ENCODE assay signal across 7 mouse cellular contexts in the genomic region with DNA sequence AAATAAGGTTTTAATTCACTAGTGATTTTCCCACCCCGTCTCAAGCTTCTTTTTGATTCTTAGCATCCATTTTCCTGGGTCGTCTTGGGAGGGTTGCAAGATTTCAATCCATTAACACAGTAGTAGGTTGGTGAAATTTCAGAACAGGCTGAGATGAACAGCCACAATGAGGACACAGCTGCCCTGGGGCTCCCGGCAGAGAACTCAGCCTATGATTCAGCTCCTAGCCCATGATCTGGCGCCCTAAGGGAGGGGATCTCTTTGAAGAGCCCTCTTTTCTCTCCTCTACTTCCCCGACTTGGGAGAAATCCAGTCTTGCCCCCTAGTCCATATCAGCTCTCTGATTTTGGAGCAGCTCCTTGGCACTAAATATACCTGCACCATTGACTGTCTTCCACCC. TPM values are rescaled to one million over a fixed set of nuclear protein-coding genes. Genes with fewer than 3 reads are reported as not detected.
A peak's percentile ranks its signal among the peaks of the same experiment; 100 is the strongest.
DNase-seq lines count a peak whose midpoint lies in the region; ATAC-seq and TF ChIP-seq lines count a peak whose summit lies in the region.

No protein-coding gene starts in this region.

- H3K79me3 ChIP-seq in C2C12 (ENCODE audit: low read depth), result no peaks in the 10 kb centered on the region

- no peaks in the 10 kb centered on the region for H3K9me3 ChIP-seq in forebrain, postnatal 0 days (ENCODE audit: low read length)
- H3K9me3 ChIP-seq in midbrain, embryonic 11.5 days (ENCODE audit: control insufficient read depth, low read length), result no peaks in the 10 kb centered on the region

- H3K36me3 ChIP-seq in C2C12 (ENCODE audit: control insufficient read depth, insufficient read depth), result no peaks in the 10 kb centered on the region
- no peaks in the 10 kb centered on the region for H3K36me3 ChIP-seq in forebrain, postnatal 0 days (ENCODE audit: insufficient read depth)
- H3K36me3 ChIP-seq in midbrain, embryonic 11.5 days (ENCODE audit: control insufficient read depth, insufficient read depth, low read length), result no peaks in the 10 kb centered on the region

- TF ChIP-seq CTCF in C2C12 (IDR thresholded peaks at IDR 0.05; ENCODE audit: control insufficient read depth, insufficient read depth, insufficient read length), result no peak
- TF ChIP-seq CTCF in forebrain, postnatal 0 days (IDR thresholded peaks at IDR 0.05; ENCODE audit: low read depth), result no peak

- H3K4me2 ChIP-seq in forebrain, postnatal 0 days (ENCODE audit: low read depth), result peak overlapping the region; percentile 47
- H3K4me2 ChIP-seq in midbrain, embryonic 11.5 days, result peak overlapping the region; percentile 49

- H3K27ac ChIP-seq in forebrain, postnatal 0 days (ENCODE audit: low read depth, low read length), result no peak overlapping the region
- no peak overlapping the region for H3K27ac ChIP-seq in midbrain, embryonic 11.5 days (ENCODE audit: low read depth, low read length)

- 18% methylated on average over 5 of the region's 5 CpGs for WGBS in forebrain, postnatal 0 days
- WGBS in midbrain, embryonic 11.5 days, result 16% methylated on average over 5 of the region's 5 CpGs

- H3K4me3 ChIP-seq in C2C12 (ENCODE audit: insufficient read depth, poor library complexity, severe bottlenecking), result no peak overlapping the region
- H3K4me3 ChIP-seq in forebrain, postnatal 0 days (ENCODE audit: low read depth, low read length), result peak overlapping the region; percentile 23
- peak overlapping the region; percentile 24 for H3K4me3 ChIP-seq in midbrain, embryonic 11.5 days (ENCODE audit: low read depth, low read length)

- no peaks in the 10 kb centered on the region for H3K4me1 ChIP-seq in forebrain, postnatal 0 days (ENCODE audit: insufficient read depth)
- H3K4me1 ChIP-seq in midbrain, embryonic 11.5 days (ENCODE audit: control insufficient read depth, insufficient read depth, low read length), result peaks cover 27% of the 10 kb centered on the region

- ATAC-seq in forebrain, postnatal 0 days, result 0 out of 2 replicates have a peak, but pooled peaks have one; percentile 11
- ATAC-seq in midbrain, embryonic 11.5 days (ENCODE audit: low FRiP score), result peak; percentile 34; the same call in 1 of the 2 replicates

- H3K27me3 ChIP-seq in C2C12 (ENCODE audit: control insufficient read depth, insufficient read depth, insufficient read length), result no peaks in the 10 kb centered on the region
- H3K27me3 ChIP-seq in forebrain, postnatal 0 days (ENCODE audit: insufficient read depth, low read length), result no peaks in the 10 kb centered on the region; the same call in 1 of the 2 replicates
- H3K27me3 ChIP-seq in midbrain, embryonic 11.5 days (ENCODE audit: control insufficient read depth, insufficient read depth, low read length), result no peaks in the 10 kb centered on the region

- H3K9ac ChIP-seq in forebrain, postnatal 0 days, result no peak overlapping the region
- H3K9ac ChIP-seq in midbrain, embryonic 11.5 days (ENCODE audit: low read length), result peak overlapping the region; percentile 21

- H3ac ChIP-seq in C2C12 (ENCODE audit: control insufficient read depth, insufficient read length, low read depth), result peak overlapping the region; percentile 18

- no peaks in the 10 kb centered on the region for H3K79me2 ChIP-seq in C2C12 (ENCODE audit: control insufficient read depth, insufficient read depth)

- DNase-seq in 3T3-L1 (ENCODE audit: low read depth, low spot score), result peak; percentile 48
- DNase-seq in forebrain, postnatal 0 days, result no peak
- DNase-seq in midbrain, embryonic 11.5 days (ENCODE audit: low spot score, missing footprints), result peak; percentile 92
- no peak for DNase-seq in thymus, postnatal 4 days
- DNase-seq in spleen, adult 12 weeks (ENCODE audit: low spot score), result no peak
- no peak for DNase-seq in kidney, postnatal 14 days

TF ChIP-seq in C2C12, 6 proteins besides CTCF, POLR2A, EP300 and RAD21:
- no peak for TF ChIP-seq CEBPB (IDR thresholded peaks at IDR 0.05; ENCODE audit: low read depth)
- no peak for TF ChIP-seq MYOG (IDR thresholded peaks at IDR 0.05; ENCODE audit: control insufficient read depth, extremely low read depth, insufficient read length)
- TF ChIP-seq MYOD1 (IDR thresholded peaks at IDR 0.05; ENCODE audit: control insufficient read depth, insufficient read length, low read depth), result no peak
- TF ChIP-seq FOSL1 (IDR thresholded peaks at IDR 0.05; ENCODE audit: insufficient read depth, low read length, poor library complexity, severe bottlenecking), result no peak
- TF ChIP-seq USF1 (IDR thresholded peaks at IDR 0.05; ENCODE audit: low read depth), result no peak
- no peak for TF ChIP-seq MAX (IDR thresholded peaks at IDR 0.05)

RNA-seq across cellular contexts. Expression of a gene that starts 41.9 kb away (rescaled TPM):
- 24.8 TPM for polyA plus RNA-seq in C2C12 (2012; fragmentation: generic; extraction: Trizol)
- total RNA-seq in forebrain, postnatal 0 days (2014; rRNA removed), result 53.2 and 60.7 TPM in 2 replicates
- polyA plus RNA-seq in forebrain, postnatal 0 days (2015; fragmentation: Nextera tagmentation; extraction: Ambion mirVana), result 24.5 and 28.6 TPM in 2 replicates
- polyA plus RNA-seq in midbrain, embryonic 11.5 days (2014; fragmentation: Nextera tagmentation; extraction: Ambion mirVana), result 13.0 and 13.6 TPM in 2 replicates

Comparison
In these comparisons a context has a peak if more than half of its experiments do, and no peak if none do; other contexts are left out.
1. DNase-seq: peak in 3T3-L1 (single experiment) and midbrain, embryonic 11.5 days (single experiment); none in forebrain, postnatal 0 days (single experiment), thymus, postnatal 4 days (single experiment), spleen, adult 12 weeks (single experiment) and kidney, postnatal 14 days (single experiment).